ENCODE assay signal across 22 mouse cellular contexts in the genomic region with DNA sequence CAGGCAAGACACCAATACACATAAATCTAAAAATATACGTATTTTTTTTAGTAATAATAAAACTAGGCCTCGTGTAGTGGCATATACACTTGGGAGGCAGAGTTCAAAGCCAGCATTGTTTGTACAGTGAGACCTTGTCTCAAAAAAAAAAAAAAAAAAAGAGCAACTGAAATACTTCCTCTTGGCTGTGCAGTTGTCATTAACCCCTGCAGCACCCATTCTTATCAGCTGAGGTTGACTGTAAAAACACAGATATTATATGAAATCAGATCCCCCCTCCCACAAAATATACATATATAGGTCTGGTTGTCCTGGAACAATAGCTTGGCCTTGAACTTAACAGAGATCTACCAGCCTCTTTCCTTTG. TPM values are rescaled to one million over a fixed set of nuclear protein-coding genes. Genes with fewer than 3 reads are reported as not detected.
"Had no signal": no experiment of that assay in that cellular context is flagged by ENCODE, and none has a peak within 500 bp of the region (broad histone marks: within the 10 kb centered on the region; RNA-seq: fewer than 3 reads in every experiment).

No protein-coding gene starts in this region.

- ATAC-seq: liver, embryonic 12.5 days; midbrain, embryonic 13.5 days had no signal

- H3K9me3 ChIP-seq: limb, embryonic 15.5 days; liver, embryonic 12.5 days; midbrain, embryonic 13.5 days; stomach, embryonic 15.5 days had no signal

- H3K27me3 ChIP-seq: limb, embryonic 15.5 days; midbrain, embryonic 13.5 days; stomach, embryonic 15.5 days had no signal

- H3K9ac ChIP-seq: limb, embryonic 15.5 days; liver, embryonic 12.5 days; lung, embryonic 14.5 days; midbrain, embryonic 13.5 days; stomach, embryonic 15.5 days had no signal

- H3K4me2 ChIP-seq: limb, embryonic 15.5 days; liver, embryonic 12.5 days; lung, embryonic 14.5 days; midbrain, embryonic 13.5 days; stomach, embryonic 15.5 days had no signal

- H3K27ac ChIP-seq: limb, embryonic 15.5 days; liver, embryonic 12.5 days; midbrain, embryonic 13.5 days; stomach, embryonic 15.5 days had no signal

- H3K4me3 ChIP-seq: limb, embryonic 15.5 days; liver, embryonic 12.5 days; midbrain, embryonic 13.5 days; stomach, embryonic 15.5 days had no signal

- DNase-seq: kidney, adult 8-10 months; kidney, postnatal 14 days; layer of hippocampus, adult 9-11 months; layer of hippocampus, postnatal 36 days; lung, embryonic 14.5 days; right cerebral cortex, postnatal 25 days; spleen, adult 18-20 months; thymus, postnatal 4 days had no signal

RNA-seq across cellular contexts. Expression of a gene that starts 2.9 kb away (rescaled TPM):
- total RNA-seq: layer of hippocampus, adult 18-20 months; layer of hippocampus, postnatal 36 days; left cerebral cortex, adult 8-10 months; left cerebral cortex, postnatal 25 days; megakaryocyte progenitor cell, adult 5-6 weeks; midbrain, postnatal 0 days had no signal
- polyA plus RNA-seq: limb, embryonic 11.5 days; liver, embryonic 12.5 days; liver, embryonic 16.5 days; lung, embryonic 14.5 days; neural tube, embryonic 14.5 days; testis, adult 2 months; thymus, postnatal 0 days had no signal
